Comparison of ENCODE assay signal across 8 mouse cellular contexts in genomic region chr12:108292419-108292818, GRCm38 (mm10). TPM values are rescaled to one million over a fixed set of nuclear protein-coding genes. Genes with fewer than 3 reads are reported as not detected.
DNase-seq lines count a peak whose midpoint lies in the region; ATAC-seq and TF ChIP-seq lines count a peak whose summit lies in the region.

No protein-coding gene starts in this region.

- peak; percentile 64 for ATAC-seq in limb, embryonic 13.5 days (ENCODE audit: low FRiP score, low read depth)
- ATAC-seq in neural tube, embryonic 15.5 days (ENCODE audit: low FRiP score): peak; percentile 84

- no peak overlapping the region for H3K27ac ChIP-seq in thymus, adult 2 months (ENCODE audit: control insufficient read depth, insufficient read depth, low read length)
- no peak overlapping the region for H3K27ac ChIP-seq in limb, embryonic 13.5 days
- H3K27ac ChIP-seq in neural tube, embryonic 15.5 days (replicated peaks): no peak overlapping the region

- DNase-seq in adrenal gland, postnatal 14 days: peak; percentile 66
- no peak for DNase-seq in adrenal gland, adult 18-20 months (ENCODE audit: low spot score in 2 of 2)
- peak; percentile 29 for DNase-seq in thymus, postnatal 14 days
- no peak for DNase-seq in thymus, adult 2 months
- no peak for DNase-seq in urinary bladder, postnatal 4 days (ENCODE audit: low spot score in 2 of 2)
- no peak for DNase-seq in adrenal gland, postnatal 36 days

- WGBS in thymus, adult 2 months: 56% methylated on average over 9 of the region's 9 CpGs
- WGBS in limb, embryonic 13.5 days: 6% methylated on average over 9 of the region's 9 CpGs
- WGBS in neural tube, embryonic 15.5 days: 10% methylated on average over 9 of the region's 9 CpGs

- no peaks in the 10 kb centered on the region for H3K36me3 ChIP-seq in thymus, adult 2 months (ENCODE audit: control insufficient read depth, insufficient read depth, low read length)
- H3K36me3 ChIP-seq in limb, embryonic 13.5 days: no peaks in the 10 kb centered on the region
- H3K36me3 ChIP-seq in neural tube, embryonic 15.5 days: no peaks in the 10 kb centered on the region

- peaks cover 11% of the 10 kb centered on the region for H3K4me1 ChIP-seq in thymus, adult 2 months (replicated peaks; ENCODE audit: control insufficient read depth, insufficient read depth, low read length)
- peaks cover 13% of the 10 kb centered on the region for H3K4me1 ChIP-seq in limb, embryonic 13.5 days
- H3K4me1 ChIP-seq in neural tube, embryonic 15.5 days: peaks cover 25% of the 10 kb centered on the region

- no peaks in the 10 kb centered on the region for H3K9me3 ChIP-seq in limb, embryonic 13.5 days
- H3K9me3 ChIP-seq in neural tube, embryonic 15.5 days (replicated peaks): no peaks in the 10 kb centered on the region

- no peak overlapping the region for H3K9ac ChIP-seq in limb, embryonic 13.5 days
- no peak overlapping the region for H3K9ac ChIP-seq in neural tube, embryonic 15.5 days (replicated peaks)

- TF ChIP-seq CTCF in thymus, adult 2 months (IDR thresholded peaks at IDR 0.05; ENCODE audit: borderline replicate concordance, control insufficient read depth, extremely low read depth, insufficient read depth, low read length, poor library complexity): no peak

- peak overlapping the region; percentile 41 for H3K4me2 ChIP-seq in limb, embryonic 13.5 days (replicated peaks)
- H3K4me2 ChIP-seq in neural tube, embryonic 15.5 days: peak overlapping the region; percentile 45

- H3K27me3 ChIP-seq in thymus, adult 2 months (ENCODE audit: control insufficient read depth, insufficient read depth, low read length): no peaks in the 10 kb centered on the region
- no peaks in the 10 kb centered on the region for H3K27me3 ChIP-seq in limb, embryonic 13.5 days
- H3K27me3 ChIP-seq in neural tube, embryonic 15.5 days (replicated peaks): no peaks in the 10 kb centered on the region

- TF ChIP-seq POLR2A in thymus, adult 2 months (IDR thresholded peaks at IDR 0.05; ENCODE audit: control insufficient read depth, extremely low read depth, insufficient read depth, low read length, poor library complexity): no peak

- no peak overlapping the region for H3K4me3 ChIP-seq in thymus, adult 2 months (ENCODE audit: control insufficient read depth, insufficient read depth, low read length)
- no peak overlapping the region for H3K4me3 ChIP-seq in limb, embryonic 13.5 days
- H3K4me3 ChIP-seq in neural tube, embryonic 15.5 days (replicated peaks): no peak overlapping the region

RNA-seq across cellular contexts. Expression of gene Hhipl1, which starts 13.7 kb away (rescaled TPM):
- 0.67 and 0.79 TPM in 2 replicates for total RNA-seq in adrenal gland, postnatal 14 days (2021)
- 1 to 10 TPM in 1 of 2 experiments, under 1 TPM in 1; 0.89 to 1.4 TPM for total RNA-seq in adrenal gland, adult 18-20 months (2021)
- 0.33 and 0.54 TPM in 2 replicates for polyA plus RNA-seq in thymus, adult 2 months (2012; rRNA removed)
- 0.83 and 1.1 TPM in 2 replicates for polyA plus RNA-seq in limb, embryonic 13.5 days (2015; fragmentation: Nextera tagmentation; extraction: Ambion mirVana)
- 2.7 and 3.2 TPM in 2 replicates for polyA plus RNA-seq in neural tube, embryonic 15.5 days (2015; fragmentation: Nextera tagmentation; extraction: Ambion mirVana)
- under 1 TPM; 0.76 to 0.86 TPM for total RNA-seq in adrenal gland, postnatal 36 days (2021)

RNA-seq across cellular contexts. Expression of gene Ccdc85c, which starts 17.2 kb away (rescaled TPM):
- total RNA-seq in adrenal gland, postnatal 14 days (2021): 21.6 and 23.0 TPM in 2 replicates
- total RNA-seq in adrenal gland, adult 18-20 months (2021): 10 to 100 TPM; 21.3 to 22.9 TPM
- polyA plus RNA-seq in thymus, adult 2 months (2012; rRNA removed): 26.1 and 35.2 TPM in 2 replicates
- 6.6 and 6.9 TPM in 2 replicates for polyA plus RNA-seq in limb, embryonic 13.5 days (2015; fragmentation: Nextera tagmentation; extraction: Ambion mirVana)
- 10.5 and 11.9 TPM in 2 replicates for polyA plus RNA-seq in neural tube, embryonic 15.5 days (2015; fragmentation: Nextera tagmentation; extraction: Ambion mirVana)
- total RNA-seq in adrenal gland, postnatal 36 days (2021): 10 to 100 TPM; 21.6 to 28.8 TPM

RNA-seq across cellular contexts. Expression of gene Cyp46a1, which starts 41.8 kb away (rescaled TPM):
- total RNA-seq in adrenal gland, postnatal 14 days (2021): 1.7 and 2.0 TPM in 2 replicates
- total RNA-seq in adrenal gland, adult 18-20 months (2021): 1 to 10 TPM; 1.7 to 2.1 TPM
- 0.50 and 0.69 TPM in 2 replicates for polyA plus RNA-seq in thymus, adult 2 months (2012; rRNA removed)
- 7.2 and 8.8 TPM in 2 replicates for polyA plus RNA-seq in limb, embryonic 13.5 days (2015; fragmentation: Nextera tagmentation; extraction: Ambion mirVana)
- 29.5 and 33.2 TPM in 2 replicates for polyA plus RNA-seq in neural tube, embryonic 15.5 days (2015; fragmentation: Nextera tagmentation; extraction: Ambion mirVana)
- total RNA-seq in adrenal gland, postnatal 36 days (2021): 1 to 10 TPM in 1 of 2 experiments, under 1 TPM in 1; 0.99 to 2.0 TPM

Comparison
In these comparisons a context has a peak if more than half of its experiments do, and no peak if none do; other contexts are left out.
1. DNase-seq: peak in adrenal gland, postnatal 14 days (single experiment) and thymus, postnatal 14 days (single experiment); none in adrenal gland, adult 18-20 months (0 of 2), thymus, adult 2 months (single experiment), urinary bladder, postnatal 4 days (0 of 2) and adrenal gland, postnatal 36 days (0 of 2).